Mouse (Mus musculus): ENCODE measurements around the gene Arr3.

Gene Arr3

GRCm38 (mm10) chrX:100605314-100605713, at the start of gene Arr3:
Arr3 (plus strand) TSS chrX:100605497.
- no peak for DNase-seq

GRCm38 (mm10) chrX:100556026-100556425, 49.3 kb upstream of the Arr3 start:
- no peak for DNase-seq

- no peak for DNase-seq
Measured at GRCm38 (mm10) chrX:100565696-100566095, 39.6 kb upstream of the Arr3 start.

- no peak for DNase-seq
Measured at GRCm38 (mm10) chrX:100571951-100572350, 33.3 kb upstream of the Arr3 start, which contains the start of gene Awat1. Awat1 (plus strand) TSS chrX:100572251.

- DNase-seq = no peak
Measured at GRCm38 (mm10) chrX:100594791-100595190, 10.5 kb upstream of the Arr3 start, which contains the start of gene P2ry4. P2ry4 (minus strand) TSS chrX:100594869.

- DNase-seq = peak; percentile 62 to 70
Measured at GRCm38 (mm10) chrX:100597439-100597838, 7.9 kb upstream of the Arr3 start.

- no peak for DNase-seq
Measured at GRCm38 (mm10) chrX:100599755-100600154, 5.5 kb upstream of the Arr3 start.

- DNase-seq = no peak
Measured at GRCm38 (mm10) chrX:100618488-100618887, 13.2 kb downstream of the Arr3 start.

- DNase-seq = peak in 1 of 2 experiments; percentile 14
Measured at GRCm38 (mm10) chrX:100621366-100621765, 16.1 kb downstream of the Arr3 start.

GRCm38 (mm10) chrX:100624242-100624641, 18.9 kb downstream of the Arr3 start:
- no peak for DNase-seq

GRCm38 (mm10) chrX:100625146-100625545, 19.8 kb downstream of the Arr3 start:
- DNase-seq = peak in 1 of 2 experiments; percentile 8

GRCm38 (mm10) chrX:100625546-100625801, 20.2 kb downstream of the Arr3 start, which contains the start of gene Kif4:
Kif4 (plus strand) TSS chrX:100625737.
- DNase-seq = no peak

GRCm38 (mm10) chrX:100625802-100626793, 20.8 kb downstream of the Arr3 start, which contains the start of gene Pdzd11:
Pdzd11 (minus strand) TSS chrX:100626568.
- DNase-seq = peak; percentile 89 to 94

GRCm38 (mm10) chrX:100629076-100629475, 23.8 kb downstream of the Arr3 start:
- no peak for DNase-seq

- DNase-seq = no peak
Measured at GRCm38 (mm10) chrX:100638477-100638876, 33.2 kb downstream of the Arr3 start.

- DNase-seq = no peak
Measured at GRCm38 (mm10) chrX:100652848-100653247, 47.6 kb downstream of the Arr3 start.

- no peak for DNase-seq
Measured at GRCm38 (mm10) chrX:100664825-100665224, 59.5 kb downstream of the Arr3 start.

Data from kidney, postnatal 4 days (tissue).